Mouse (Mus musculus): ENCODE measurements at regions not wholly inside any gene's neighbourhood (a gene's known extent, or its start where the extent isn't known, plus 50 kb on each side); places are given as distances from the start of the nearest gene placed in this dataset.
A peak's percentile ranks its signal among the peaks of the same experiment; 100 is the strongest.
"Not testable (repeated sequence)": the region's sequence is repeated elsewhere in the genome, so short reads cannot be mapped to it uniquely, and the experiment has no call there.

DNA sequence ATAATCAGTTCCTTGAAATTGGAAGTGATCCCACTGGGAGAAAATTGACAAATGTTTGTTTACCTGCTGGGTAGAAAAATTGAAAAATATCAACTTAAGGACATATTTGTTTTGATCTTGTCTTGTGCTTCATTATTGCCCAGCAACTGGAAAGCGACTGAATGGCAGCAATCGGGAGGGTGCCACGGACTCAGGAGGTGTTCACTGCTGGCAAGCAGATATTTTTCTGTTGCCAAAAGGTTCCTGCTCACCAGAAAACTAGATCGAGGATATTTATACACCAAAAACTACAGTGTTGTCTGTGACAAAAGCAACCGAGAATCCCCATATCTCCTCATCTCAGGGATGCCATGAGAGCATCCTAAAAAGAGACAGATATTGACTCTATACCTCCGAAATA is 71.4 kb downstream of the Gm21833 start:
- DNase-seq (ENCODE audit: low read depth, low spot score) = no peak

DNA sequence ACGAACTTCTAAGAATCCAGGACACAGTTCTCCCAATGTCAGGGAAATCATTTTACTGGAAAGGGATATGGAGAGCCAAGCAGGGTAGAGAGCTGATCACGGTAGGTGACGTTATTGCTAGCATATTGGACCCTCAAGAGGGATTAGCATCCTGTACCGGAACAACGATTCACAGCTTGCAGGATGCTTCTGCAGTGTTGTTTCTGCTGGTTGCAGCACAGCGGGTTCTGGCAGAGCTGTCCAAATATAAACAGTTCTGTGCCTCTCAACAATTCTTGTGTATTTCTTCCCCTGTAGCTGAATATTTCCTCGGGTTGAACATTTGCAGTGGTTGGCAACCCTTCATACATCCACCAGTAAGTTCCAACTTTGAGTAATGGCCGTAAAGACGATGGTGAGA is 92.4 kb downstream of the Gm21833 start:
- DNase-seq (ENCODE audit: low read depth, low spot score) = no peak

DNA sequence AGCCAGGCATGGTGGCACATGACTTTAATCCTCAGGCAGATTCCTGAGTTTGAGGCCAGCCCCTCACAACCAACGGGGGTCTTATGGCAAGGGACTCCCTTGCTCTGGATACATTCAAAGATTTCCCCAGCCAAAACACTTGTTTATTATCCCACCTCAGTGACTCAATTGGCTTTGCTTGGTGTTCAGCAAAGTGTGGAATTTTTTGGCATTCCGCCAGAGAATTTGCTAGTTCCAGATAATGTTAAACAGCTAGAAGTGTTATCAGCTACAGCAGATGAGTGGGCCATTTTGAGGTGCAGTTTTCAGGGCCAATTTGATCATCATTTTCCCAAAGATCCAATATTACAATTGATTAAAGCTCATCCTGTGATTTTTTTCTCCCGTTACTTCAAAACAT is 130.8 kb downstream of the Gm21833 start:
- DNase-seq (ENCODE audit: low read depth, low spot score) = not testable (repeated sequence)

DNA sequence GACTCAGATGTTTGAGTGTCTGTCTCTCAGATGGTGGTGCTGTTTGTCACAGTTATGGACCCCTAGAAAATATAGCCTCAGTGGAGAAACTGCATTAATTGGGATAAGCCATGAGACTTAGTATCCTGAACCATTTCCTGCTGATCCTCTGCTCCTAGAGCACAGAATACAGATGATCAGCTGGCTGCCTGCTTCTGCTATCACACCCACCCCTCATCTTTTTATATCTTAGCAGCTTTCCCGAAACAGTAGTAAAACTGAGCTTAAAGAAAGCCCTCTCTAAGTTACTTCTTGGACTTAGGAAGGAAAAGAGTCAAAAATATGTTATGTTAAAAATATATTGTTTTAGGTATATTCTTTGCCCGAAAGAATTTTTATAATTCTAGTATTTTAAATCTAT is 163.5 kb downstream of the Gm21833 start:
- DNase-seq (ENCODE audit: low read depth, low spot score) = no peak

DNA sequence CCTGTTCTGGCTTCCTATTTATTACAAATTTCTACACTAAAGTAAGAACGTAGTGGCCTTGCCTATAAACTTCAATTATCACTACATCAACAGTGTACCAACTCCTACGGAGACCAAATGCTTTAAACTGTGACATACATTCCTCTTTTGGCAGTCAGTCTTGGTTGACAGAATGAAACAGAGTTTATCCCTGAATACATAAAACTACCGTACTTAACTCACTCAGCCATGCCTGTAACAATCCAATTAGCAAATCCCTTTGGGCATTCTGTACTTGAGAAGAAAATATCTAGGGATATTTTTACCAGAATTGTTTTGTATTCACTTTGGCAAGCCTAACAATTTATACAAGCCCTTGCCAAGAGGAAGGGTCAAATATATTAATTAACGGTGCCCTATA is 169.7 kb downstream of the Gm21833 start:
- no peak for DNase-seq (ENCODE audit: low read depth, low spot score)

DNA sequence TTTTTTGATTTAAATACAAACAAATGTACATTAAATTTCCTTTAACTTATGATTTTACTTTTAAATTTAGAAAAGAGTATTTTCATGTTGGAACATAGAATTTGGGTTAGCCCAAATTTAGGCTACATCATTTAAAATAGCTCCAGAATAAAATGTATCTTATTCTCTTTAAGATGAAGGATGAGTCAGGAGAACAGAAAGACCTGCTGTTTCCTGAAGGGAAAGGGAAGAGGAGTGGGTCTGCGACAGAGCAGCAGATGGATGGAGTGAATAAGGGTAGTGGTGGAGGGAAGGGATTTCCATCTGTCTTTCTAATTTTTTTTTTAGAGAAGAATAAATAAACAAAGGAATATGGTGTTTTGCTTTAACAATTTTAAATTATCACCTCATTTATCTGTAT is 193.1 kb downstream of the Gm21833 start:
- no peak for DNase-seq (ENCODE audit: low read depth, low spot score)

DNA sequence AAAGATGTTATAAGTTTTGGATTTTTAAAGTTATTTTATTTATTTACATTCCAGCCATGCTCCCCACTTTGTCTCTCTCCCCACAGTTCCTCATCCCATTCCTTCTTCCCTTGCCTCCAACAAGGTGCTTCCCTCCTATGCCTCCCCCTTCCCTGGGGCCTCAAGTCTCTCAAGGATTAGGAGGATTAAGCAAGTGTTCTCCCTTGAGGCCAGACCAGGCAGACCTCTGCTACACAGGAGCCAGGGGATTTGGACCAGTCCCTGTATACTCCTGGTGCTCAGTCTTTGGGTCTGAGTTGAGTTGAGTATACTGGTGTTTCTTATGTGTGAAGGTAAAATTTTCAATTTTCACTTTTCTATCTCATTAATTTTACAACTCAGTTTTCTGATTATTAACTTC is 235.2 kb downstream of the Gm21833 start:
- DNase-seq (ENCODE audit: low read depth, low spot score) = no peak

DNA sequence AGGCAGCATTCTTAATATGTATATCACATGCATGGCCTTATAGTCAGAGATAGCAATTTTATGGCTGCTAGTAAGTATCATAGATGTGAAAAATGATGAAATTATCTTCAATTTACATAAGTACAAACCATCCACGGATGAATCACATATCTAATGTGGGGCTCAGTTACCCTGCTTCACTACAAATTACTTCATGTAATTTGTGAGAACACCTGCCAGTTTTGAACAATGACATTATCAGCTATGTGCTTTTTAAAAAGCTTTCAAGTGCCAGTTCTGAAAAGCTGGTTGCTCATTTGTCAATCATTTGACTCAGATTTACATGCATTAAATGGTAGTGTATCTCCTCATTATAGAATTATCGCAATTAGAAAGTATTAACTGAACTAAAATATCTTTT is 243.3 kb downstream of the Gm21833 start:
- DNase-seq (ENCODE audit: low read depth, low spot score) = no peak

DNA sequence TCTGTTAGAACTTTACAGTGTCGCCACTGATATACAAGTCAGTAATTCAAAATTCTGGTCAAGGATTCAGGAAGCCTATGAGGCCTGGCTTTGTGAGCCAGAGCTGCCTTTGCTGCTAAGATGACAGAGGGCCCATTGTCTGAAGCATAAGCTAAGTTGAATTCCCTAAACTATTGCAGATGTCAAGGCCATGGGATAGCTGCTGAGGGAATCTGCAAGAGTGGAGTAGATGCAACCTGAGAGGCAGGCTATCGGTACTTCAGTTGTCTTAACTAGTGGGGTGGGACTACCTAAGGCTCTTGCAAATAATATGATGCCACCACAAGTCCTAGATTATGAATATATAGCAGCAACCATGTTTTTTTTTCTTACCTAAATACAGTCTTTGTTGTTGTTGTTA is 263.9 kb downstream of the Gm21833 start:
- DNase-seq (ENCODE audit: low read depth, low spot score) = peak; percentile 13

DNA sequence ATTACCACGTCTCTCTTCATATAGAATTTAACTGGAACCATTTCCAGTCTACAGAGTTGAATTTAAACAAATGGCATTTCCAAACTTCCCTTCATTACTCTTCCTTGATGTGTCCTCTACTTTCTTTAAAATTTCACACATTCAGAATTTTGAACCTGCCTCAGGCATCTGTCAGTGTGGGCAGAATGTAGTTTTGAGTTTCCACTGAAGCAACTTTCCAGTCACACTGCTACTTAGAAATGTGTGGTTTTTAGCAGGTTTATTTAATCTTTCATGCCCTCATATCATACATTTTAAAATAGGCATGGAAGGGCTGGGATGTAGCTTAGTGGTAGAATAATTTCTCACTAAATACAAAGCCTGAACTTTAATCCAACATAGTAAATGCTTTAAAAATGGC is 282.9 kb downstream of the Gm21833 start:
- no peak for DNase-seq (ENCODE audit: low read depth, low spot score)

DNA sequence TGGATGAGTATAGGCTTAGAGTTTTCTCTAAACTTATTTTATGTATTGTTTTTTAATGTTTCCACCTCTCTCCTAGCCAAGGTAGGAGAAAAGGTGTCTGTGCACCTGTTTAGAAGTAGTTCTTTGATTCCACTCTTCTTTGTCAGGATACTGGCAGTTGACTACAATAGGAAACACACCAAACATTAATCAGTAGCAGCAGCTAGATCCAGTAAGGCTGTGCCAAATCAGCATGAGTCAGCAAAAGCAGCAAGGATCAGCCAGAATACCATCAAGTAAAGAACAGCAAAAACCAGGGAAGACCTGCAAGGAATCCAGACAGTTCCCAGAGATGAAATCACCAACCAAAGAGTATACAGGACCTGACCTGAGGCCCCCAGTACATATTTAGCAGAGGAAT is 303.7 kb downstream of the Gm21833 start:
- no peak for DNase-seq (ENCODE audit: low read depth, low spot score)

DNA sequence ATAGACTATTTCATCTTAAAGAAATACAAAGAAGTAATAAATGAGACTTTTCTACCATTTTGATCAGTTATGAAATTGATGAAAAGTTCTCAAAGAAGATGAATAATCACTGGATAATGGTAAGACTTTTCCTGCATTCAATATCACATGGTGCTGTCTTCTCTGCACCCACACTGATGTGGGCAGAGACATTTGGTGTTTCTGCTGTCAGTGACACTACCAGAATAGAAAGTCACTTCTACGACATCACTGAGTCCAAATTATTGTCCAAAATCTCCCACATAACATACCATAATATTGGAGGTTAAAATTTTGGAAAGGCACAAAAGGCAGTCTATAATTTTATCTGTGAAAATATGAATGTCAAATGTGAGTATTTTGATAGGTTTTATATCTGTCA is 344.8 kb downstream of the Gm21833 start:
- DNase-seq (ENCODE audit: low read depth, low spot score) = no peak

DNA sequence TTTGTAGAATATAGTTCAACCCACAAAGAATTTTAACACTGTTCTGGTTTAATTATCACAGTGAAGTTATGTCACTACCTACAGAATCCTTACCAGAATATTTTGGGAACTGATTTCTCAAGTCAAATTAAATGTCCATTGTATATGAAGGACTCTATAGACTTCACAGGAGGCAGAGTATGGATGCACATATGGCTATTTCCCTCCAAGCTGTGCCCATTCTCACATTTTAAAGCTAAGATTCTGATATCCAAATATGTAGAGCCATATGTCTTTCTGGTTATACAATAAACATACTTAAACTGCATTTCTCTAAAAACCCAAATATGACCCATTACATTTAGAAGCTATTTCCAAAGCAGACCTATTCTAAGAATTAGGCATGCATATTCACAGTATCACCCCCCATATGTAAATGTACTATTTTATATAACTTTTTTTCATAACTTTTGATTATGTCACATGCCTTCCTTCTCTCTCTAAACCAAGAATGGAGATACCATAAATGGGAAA is 365.3 kb downstream of the Gm21833 start:
- no peak for DNase-seq (ENCODE audit: low read depth, low spot score)

DNA sequence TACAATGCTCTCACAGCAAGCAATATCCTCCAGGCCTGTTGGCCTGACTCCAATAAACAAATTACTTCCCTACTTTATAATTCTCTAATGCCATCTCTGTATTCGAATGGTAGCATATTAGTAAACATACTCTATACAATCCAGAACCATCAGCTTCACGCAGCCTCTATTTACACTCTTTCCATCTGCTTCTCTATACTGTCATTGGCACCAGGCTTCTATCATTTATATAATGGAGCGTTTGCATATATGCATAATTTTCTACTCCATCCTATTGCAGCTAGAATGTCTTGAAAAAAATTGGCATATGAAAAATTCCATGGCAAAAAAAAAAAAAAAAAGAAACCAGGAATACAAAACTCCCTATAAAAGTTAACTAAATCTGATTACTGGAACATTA is 369.6 kb downstream of the Gm21833 start:
- DNase-seq (ENCODE audit: low read depth, low spot score) = no peak
